Mouse (Mus musculus) kidney, adult 9 months (tissue): Measurements from ENCODE around the gene Sult2a5.

Experiments used
- DNase-seq: peaks from one replicate; pipeline ENCODE4 v3.0.0; 2022

The Sult2a5 gene

DNA sequence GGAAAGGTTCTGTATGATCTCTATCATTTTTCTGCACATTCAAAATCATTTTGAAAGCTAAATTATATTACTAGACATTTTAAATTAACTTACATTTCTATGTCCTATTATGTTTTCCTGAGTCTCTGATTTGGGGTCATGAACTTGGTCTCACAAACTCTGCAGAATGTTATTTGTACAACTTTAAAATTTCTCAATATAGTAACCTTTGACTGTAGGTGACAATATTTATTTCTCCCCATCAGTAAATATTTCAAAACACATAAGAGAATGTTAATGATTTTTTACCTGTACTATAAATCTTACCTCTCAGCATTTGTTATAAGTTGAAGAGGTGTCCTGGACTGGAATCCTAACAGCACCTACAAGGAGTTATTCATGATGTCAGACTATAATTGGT lies at the start of gene Sult2a5:
Gene Sult2a5, plus strand, starts transcription at position 301 of the 400 bp plus-strand sequence.
- DNase-seq: no peak
